Mouse (Mus musculus): ENCODE results near the gene Ccnq.
"Not testable (repeated sequence)": the region's sequence is repeated elsewhere in the genome, so short reads cannot be mapped to it uniquely, and the experiment has no call there.

Gene Ccnq

DNA sequence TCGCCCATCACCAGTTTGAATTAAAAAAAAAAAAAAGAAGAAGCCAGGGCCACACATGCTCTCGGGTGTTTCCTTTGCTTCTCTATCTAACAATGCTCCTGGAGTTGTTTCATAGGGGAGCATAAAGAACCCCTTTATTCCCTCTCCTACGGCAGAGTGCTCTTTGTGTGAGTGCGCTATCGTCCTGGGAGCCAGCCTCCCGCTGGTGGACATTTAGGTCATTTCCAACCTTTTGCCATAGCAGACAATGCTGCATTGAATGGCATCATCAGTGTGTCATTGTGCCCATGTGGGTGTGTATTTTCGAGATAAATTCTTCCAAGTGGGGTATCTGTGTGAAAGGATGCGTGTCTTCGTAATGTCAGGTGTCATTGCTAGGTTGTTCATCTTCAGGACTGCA lies 9.6 kb upstream of the Ccnq start:
- DNase-seq (ENCODE audit: low spot score) = no peak

DNA sequence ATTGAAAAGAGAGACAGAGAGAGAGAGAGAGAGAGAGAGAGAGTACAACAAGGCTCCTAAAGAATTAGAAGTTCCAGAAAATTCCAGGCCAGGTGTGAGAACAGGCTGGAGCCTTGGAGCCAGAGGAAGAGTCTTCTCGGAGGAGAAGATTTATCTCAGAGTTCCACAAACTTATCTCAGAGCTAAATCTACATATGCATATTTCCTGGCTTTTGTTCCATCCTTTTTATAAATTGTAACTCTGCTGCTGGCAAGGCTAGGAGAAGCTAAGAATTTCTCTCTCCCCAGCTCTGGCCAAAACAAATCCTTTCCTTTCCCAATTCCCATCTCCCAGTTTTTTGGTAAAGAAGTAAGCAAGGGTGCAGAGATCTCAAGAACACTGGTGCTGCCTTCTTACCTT lies 3.8 kb upstream of the Ccnq start:
- no peak for DNase-seq (ENCODE audit: low spot score)

DNA sequence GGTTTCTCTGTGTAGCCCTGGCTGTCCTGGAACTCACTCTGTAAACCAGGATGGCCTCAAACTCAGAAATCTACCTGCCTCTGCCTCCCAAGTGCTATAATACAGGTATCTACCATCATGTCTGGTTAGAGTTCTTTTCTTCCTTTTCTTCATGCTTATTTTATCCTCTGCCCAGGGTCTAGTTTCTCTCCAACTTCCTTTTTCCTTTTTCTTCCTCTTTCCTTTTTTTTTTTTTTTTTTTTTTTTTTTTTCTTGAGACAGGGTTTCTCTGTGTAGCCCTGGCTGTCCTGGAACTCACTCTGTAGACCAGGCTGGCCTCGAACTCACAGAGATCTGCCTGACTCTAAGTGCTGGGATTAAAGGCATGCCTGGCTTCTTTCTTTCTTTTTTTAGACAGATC lies 2.6 kb upstream of the Ccnq start:
- not testable (repeated sequence) for DNase-seq (ENCODE audit: low spot score)

DNA sequence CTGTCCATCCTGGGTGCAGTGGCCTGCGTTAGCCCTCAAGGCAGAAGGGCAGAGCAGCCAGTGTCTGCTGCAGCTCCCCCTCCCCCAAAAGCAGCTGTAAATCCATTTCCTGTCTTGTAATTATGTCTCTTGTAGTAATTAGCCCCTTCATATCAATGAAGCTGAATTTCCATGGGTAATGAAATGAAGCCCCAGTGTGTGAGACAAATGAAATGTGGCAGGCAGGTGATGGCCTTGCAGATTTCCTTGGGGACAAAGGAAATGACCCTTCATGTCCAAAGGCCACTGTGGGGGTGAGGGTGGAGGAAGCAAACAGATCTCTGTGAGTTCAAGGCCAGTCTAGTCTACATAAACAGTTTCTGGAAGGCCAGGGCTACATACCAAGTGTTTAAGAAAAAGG lies 1.7 kb upstream of the Ccnq start:
- DNase-seq (ENCODE audit: low spot score) = no peak

DNA sequence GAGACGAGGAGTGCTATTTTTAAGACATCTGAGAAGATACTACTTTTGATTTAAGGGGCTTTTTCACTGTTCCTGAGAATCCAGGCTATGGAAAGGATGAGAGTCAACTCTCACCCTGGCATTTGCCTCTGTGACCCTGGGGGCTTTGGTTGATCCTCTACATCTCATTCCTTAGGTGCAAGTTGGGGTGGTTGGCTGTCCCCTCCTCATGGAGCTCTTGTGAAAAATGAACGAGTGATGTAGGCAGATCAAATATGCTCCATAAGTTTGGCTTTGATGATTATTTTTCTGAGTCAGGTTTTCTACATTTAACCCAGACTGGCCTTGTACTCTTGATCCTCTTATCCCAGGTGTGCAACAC lies 294 bp upstream of the Ccnq start:
- no peak for DNase-seq (ENCODE audit: low spot score)

DNA sequence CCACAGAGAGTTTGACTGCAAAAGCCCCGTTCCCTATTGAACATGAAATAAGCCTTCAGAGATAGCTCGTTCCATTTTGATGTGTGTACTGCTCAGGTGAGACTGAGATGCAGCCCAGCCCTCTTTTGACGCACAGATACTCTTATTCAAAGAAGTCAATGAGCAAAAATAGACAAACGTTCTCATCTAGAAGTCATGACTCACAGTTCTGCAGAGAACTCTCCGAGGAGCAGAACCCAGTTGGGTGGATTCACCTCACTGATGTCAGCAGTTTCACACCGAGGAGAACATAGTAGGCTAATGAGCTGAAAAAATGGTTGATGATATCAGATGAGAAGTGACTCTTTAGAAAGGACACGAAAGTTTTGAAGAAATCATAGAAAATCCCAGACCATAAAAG lies 5.3 kb downstream of the Ccnq start:
- DNase-seq (ENCODE audit: low spot score) = no peak

DNA sequence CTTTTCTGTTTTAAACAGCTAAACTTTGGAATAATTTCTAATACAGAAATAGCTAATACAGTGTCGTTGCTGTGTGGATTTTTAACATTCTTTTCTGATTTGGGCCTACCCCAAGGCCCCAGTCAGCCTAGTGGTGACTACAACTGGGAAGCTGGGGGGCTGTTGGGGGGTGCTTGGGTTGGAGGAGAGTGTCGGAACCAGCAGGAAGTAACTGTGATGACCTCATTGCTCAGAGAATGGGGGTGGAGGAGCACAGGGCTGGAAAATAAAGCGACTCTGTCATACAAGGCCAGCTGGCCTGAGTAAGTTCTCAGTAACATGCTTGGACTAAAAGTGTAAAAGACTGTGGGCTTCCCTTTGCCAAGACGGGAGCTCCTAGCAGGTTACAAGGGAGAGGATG lies 6.1 kb downstream of the Ccnq start:
- no peak for DNase-seq (ENCODE audit: low spot score)

DNA sequence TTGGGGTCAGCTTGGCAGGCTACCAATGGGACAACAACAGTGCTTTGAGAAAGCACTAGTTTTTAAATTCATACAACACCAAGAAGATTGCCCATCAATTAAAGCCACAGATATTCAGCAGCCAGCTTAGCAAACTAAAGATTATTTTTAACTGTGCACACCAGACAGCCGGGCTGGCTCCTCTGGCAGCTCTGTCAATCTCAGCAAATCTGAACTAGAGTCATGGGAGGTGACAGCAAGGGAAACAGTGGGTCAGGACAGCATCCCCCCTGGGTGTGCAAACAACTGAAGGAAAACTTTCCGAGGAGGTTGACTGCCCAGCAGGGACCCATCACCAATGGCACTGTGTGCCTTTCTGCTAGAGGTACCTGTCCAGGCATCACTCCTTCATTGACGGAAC lies 9.1 kb downstream of the Ccnq start:
- DNase-seq (ENCODE audit: low spot score) = no peak

DNA sequence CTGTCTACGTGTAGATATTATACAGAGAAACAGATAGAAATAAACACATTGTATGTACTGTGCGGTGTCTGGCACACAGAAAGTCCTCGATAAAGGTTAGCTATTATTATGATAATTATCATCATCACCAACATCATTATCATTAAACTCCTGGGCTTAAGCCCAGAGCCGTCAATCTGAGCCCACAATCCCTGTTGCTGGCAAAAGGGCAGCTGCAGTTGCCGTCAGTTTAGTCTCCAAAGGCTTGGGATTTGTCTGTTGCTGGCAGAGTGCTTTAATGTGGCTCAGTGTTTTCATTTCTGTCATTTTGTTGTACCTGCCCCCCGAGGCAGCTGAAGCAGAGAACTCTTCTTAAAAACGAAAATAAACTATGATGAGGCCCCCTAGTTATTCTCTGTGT lies 9.6 kb downstream of the Ccnq start:
- DNase-seq (ENCODE audit: low spot score) = no peak

DNA sequence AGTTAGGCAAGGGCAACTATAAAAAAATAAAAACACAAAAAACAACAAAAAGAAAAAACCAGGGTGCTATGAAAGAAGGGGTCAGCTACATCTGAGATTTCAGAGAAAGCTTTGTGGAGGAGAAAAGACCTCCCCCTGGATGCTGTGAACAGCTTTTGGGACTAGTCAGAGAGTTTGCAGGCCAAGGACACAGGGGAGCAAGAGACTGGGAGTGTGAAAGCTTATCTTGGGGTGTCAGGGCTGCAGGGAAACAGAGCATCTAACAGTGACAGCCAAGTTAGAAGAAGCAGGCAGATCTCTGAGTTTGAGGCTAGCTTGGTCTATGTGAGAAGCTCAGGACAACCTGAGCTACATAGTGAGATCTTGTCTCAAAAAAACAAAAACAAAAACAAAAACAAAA lies 12.2 kb downstream of the Ccnq start:
- DNase-seq (ENCODE audit: low spot score) = no peak

DNA sequence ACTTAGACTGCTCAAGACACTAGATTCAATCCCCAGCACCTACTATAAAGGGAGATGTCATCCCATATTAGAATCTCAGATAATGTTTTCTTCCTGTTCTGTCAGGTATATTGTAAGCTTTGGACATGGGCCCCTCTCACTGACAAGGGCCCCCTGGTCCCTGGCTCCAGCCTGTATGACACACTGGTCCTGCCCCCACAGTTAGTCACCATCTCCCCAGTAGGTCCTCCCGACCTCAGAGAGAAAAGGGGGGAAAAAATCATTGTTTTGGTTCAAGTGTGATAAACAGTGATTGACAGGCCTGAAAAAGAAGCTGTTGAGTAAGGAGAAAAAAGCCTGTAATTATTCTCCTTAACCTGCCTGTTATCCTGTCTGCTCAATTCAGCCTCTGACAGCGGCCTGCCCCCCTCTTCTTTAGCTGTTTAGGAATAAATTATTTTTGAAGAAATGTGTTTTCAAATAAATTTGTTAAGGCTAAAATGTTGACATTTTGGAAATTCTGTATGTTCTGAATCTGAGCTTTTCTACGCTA lies 14.6 kb downstream of the Ccnq start:
- DNase-seq (ENCODE audit: low spot score) = no peak

DNA sequence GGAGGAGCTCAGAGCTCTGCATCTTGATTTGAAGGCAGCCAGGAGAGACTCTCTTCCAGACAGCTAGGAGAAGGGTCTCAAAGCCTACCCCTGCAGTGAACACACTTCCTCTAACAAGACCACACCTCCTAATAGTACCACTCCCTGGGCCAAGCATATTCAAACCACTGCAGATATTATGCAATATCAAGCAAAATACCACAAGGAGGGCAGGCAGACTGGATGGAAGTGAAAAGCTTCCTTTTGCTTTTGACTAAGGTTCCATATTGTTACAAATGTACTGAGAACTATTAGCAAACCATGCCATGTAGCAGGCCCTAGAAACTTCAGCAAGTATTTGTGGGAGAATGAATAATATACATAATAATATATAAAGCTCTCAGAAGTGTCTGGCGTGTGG lies 16.4 kb downstream of the Ccnq start:
- DNase-seq (ENCODE audit: low spot score) = no peak

DNA sequence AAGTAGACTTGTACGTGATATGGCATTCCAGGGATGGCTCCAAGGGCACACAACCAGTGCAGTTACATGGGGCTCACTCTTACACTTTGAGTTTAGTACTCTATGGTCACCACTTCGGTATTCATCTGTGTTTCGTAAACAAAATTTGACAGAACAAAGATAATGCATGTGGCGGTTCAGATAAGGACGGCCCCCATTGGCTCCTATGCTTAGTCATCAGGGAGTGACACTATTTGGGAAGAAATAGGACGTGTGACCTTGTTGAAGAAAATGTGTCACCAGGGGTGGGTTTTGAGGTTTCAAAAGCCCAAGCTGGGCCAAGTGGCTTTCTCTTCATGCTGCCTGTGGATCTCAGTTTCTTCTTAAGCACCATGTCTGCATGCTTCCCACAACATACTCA lies 18.9 kb downstream of the Ccnq start:
- DNase-seq (ENCODE audit: low spot score) = peak; percentile 21

DNA sequence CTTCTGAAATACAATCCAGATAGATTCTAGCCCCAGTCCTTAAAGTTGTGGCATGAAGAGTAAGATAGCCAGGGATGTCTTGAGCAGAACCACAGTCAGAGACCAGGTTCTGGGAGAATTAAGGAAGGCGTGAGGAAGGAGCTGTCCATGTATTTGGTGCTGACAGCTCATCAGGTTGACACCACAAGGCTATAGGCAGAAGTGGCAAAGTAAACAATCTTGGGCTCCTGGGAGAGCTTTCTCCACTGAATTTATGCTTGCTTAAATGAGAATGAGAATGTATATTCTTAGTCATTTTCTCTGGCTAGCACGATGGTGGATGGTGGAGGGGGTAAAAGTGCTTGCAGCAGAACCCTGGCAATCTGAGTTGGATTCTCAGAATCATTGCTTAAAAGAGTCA lies 20.6 kb downstream of the Ccnq start:
- no peak for DNase-seq (ENCODE audit: low spot score)

DNA sequence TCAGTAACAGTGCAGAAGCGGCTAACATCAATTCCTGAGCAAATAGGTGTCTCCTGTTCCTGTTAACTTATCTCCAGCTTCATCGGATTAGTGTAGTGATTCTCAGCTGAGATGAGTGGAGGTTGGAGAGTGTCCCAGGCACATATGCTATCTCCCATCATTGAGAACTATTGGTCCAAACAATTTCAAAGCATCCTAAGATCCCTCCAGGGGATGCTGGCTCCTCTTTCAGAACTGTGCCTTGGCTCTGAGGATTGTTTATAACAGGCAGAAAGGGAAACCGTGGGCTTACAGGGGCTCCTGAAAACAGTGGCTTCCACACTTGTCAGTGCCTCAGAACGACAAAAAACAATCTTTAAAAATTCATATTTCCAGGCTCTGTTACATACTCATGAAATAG lies 23.5 kb downstream of the Ccnq start:
- no peak for DNase-seq (ENCODE audit: low spot score)

DNA sequence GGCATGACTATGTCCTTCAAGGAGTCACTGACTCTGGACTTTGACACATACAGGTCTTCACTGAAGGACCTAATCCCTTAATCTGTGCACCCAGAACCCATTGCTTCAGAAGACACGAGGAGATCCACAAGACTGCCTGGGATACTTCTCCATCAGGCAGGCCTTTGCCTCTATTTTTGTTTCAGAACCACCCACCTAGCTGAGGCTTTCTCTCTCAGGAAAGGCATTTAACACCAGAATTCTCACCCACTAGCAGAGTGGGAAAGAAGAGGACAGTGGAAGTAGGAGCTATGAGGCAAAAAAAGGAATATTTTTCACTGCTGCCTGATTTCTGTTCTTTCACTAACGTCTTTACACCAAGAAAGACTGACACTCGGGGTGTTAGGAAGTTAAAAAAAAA lies 25.2 kb downstream of the Ccnq start:
- no peak for DNase-seq (ENCODE audit: low spot score)

DNA sequence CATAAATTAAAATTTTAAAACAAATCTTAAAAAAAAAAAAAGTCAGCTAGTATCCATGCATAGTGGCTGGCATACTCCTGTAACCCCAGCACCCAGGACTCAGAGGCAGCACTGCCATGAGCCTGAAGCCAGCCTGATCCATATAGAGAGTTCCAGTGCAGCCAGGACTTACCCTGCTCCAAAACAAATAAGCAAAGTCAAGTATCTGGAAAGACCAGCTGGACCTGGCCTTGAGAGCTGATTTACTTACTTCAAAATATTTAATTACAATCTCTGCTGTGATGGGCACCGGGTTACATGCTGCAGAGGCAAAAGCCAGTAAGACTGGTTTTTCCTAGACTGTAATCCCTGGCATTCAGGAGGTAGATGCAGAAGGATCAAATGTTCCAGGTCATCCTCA lies 26.7 kb downstream of the Ccnq start:
- DNase-seq (ENCODE audit: low spot score) = no peak

DNA sequence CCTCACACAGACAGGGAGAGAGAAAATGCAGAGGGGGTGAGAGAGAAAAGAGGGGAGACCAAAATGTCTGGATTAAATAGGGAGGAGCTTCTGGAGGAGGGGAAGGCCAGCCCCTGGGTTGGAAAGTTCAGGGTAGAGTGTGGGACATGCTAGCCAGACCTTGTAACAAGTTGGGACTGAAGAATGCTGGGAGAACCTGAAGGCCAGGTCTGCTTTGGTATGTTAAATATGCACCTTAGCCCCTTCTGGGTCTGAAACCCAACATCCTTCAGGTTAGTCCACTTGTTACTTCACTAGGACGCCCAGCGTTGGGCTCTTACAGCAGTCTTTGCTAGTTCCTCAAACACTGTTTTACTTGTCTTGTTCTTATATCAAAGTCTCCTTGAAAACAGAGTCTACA lies 30.1 kb downstream of the Ccnq start:
- DNase-seq (ENCODE audit: low spot score) = no peak

DNA sequence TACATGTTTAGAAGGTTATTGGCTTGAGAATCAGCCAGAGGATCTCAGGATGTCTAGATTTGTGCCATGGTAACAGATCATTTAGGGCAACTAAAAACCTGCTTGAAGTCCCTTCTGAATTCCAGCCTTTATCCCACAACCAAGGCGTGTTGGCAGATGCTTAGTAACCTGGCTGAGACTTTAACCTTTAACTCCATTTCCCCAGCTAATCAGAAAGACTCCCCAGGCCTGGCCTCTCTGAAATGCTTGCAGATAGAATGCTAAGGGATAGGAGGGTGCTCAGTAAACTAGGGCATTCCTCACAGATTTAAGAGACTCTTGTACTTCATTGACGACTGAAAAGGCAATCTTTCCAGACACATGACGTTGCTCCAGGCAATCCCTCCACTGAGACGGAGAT lies 33.9 kb downstream of the Ccnq start:
- DNase-seq (ENCODE audit: low spot score) = no peak

DNA sequence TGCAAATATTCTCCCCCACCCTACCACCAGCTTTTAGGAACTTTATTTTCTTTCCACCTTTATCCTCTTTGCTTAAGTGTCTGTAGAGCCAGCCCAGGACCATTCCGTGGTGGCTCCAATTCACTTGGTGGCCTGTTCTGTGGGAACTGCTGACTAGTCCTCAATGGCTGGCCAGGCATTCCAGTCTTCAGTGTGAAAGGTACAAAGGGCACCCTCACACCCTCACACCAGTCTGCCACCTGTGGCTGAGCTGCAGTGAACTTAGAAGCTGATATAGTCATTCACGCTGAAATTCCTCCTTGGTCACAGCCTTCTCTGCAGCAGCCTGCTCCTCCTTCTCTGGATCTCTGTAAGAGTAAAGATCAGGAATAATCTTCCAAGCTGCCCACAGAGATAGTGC lies 42.9 kb downstream of the Ccnq start:
- DNase-seq (ENCODE audit: low spot score) = no peak

DNA sequence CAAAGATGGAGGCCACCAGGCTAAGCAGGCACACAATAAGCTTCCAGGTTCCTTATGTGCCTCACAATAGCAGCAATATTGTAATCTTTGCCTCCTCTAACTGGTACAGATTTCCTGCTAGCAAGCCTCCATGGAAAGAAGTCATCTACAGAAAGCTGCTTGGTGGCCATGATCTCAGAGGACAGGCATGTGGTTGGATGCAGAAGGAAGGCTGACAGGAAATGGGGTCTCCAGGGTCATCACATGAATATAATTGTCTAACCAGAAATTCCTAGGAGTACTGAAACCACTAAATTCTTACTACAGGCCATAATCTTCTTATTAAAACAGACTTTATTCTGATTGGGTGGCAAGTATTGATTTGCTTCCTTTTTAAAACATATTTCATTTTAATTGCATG lies 45.5 kb downstream of the Ccnq start:
- DNase-seq (ENCODE audit: low spot score) = no peak

DNA sequence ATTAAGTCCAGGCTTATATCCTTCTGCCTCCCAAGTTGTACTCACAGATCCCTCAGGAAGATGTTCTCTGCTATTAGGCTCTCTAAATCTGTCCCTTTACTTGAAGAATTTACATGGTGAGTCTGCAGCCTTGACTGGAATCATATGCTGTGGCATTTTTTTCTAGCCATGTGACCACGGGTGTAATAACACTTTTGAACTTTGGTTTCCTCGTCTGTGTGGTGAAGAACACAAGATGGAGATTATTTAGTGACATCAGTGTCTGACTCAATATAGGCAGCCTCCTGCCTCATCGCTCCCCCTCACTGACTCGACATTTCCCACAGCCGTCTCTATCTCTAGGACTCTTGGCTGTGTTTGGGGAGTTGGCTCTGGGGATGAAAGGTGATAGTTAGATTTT lies 48.4 kb downstream of the Ccnq start:
- no peak for DNase-seq (ENCODE audit: low spot score)

DNA sequence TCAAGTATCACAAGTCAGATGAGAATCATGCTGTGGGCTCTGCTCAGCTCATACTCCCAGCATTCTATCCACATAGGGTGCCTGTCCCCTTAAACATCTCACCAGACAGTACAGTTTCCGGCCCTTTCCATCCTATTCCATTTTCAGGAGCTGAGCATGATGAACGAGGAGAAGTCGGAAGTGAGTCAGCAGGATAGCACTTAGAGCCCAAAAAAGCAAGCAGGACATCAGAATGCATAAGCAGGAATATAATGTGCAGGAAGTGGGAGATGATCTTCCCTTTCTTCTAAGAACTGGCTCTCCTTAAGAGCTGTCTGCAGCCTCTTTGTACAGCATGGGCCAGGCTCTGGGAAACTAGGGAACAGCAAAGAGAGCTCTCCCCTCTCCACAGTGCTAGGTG lies 49.2 kb downstream of the Ccnq start:
- DNase-seq (ENCODE audit: low spot score) = no peak
